Mouse (Mus musculus): ENCODE results near the gene Cpt1c.

Cpt1c gene

GRCm38 (mm10) chr7:44915314-44915713, 59.3 kb downstream of the Cpt1c start:
- DNase-seq, result no peak

- DNase-seq, result no peak
Observed at GRCm38 (mm10) chr7:44914396-44914795, 60.3 kb downstream of the Cpt1c start.

Measured in thymus, postnatal 36 days (tissue).